Mouse (Mus musculus) embryonic facial prominence, embryonic 13.5 days (tissue): ENCODE measurements around the gene Capn2. TPM values are rescaled to one million over a fixed set of nuclear protein-coding genes. Genes with fewer than 3 reads are reported as not detected.

Experiments used
- polyA plus RNA-seq: library from polyadenylated mRNA; unstranded; fragments of >200 nt; fragmentation: Nextera tagmentation; extraction: Ambion mirVana; gene quantifications from 2 replicates; pipeline ENCODE4 v1.2.1, GENCODE M21; 2015

Capn2 gene
- polyA plus RNA-seq, 1 experiment from 2014 or later, result 125 TPM

Other genes starting within 250 kb of the Capn2 start
- gene Degs1, start 234.8 kb downstream of the Capn2 start, polyA plus RNA-seq, result 100 and 107 TPM in 2 replicates
- 18.1 and 22.3 TPM in 2 replicates for gene Fbxo28, start 176.0 kb downstream of the Capn2 start, polyA plus RNA-seq
- 25.2 and 26.5 TPM in 2 replicates for gene Trp53bp2, start 108.4 kb downstream of the Capn2 start, polyA plus RNA-seq
- 0.14 TPM in 1 of 2 replicates, not detected in the other for gene Capn8, start 47.4 kb upstream of the Capn2 start, polyA plus RNA-seq
- gene Ccdc185, start 231.6 kb upstream of the Capn2 start, polyA plus RNA-seq, result not detected in 2 replicates
- 19.4 and 21.3 TPM in 2 replicates for gene Susd4, start 246.3 kb upstream of the Capn2 start, polyA plus RNA-seq